Mouse (Mus musculus) embryonic facial prominence, embryonic 15.5 days (tissue): ENCODE data around the gene Slit3. TPM values are rescaled to one million over a fixed set of nuclear protein-coding genes. Genes with fewer than 3 reads are reported as not detected.

Experiments
- ATAC-seq: fragments of 200-750 bp; cut with Nextera tagmentation; 2 replicates; pipeline ENCODE4 v1.8.0; 2017; ENCODE audit warnings: low read depth, moderate TSS enrichment; ENCODE audit not compliant: insufficient number of reproducible peaks, low FRiP score, low TSS enrichment
- H3K27ac ChIP-seq: fragments of 300-500 bp; sonication (generic); replicated peaks from 2 replicates; pipeline ENCODE4 v1.5.1; 2015; ENCODE audit warnings: mild to moderate bottlenecking, inconsistent platforms
- H3K27me3 ChIP-seq: fragments of 300-500 bp; sonication (generic); 2 replicates; pipeline ENCODE4 v1.6.1; 2015; ENCODE audit warnings: inconsistent platforms
- H3K36me3 ChIP-seq: fragments of 300-500 bp; sonication (generic); 2 replicates; pipeline ENCODE4 v1.6.1; 2015; ENCODE audit warnings: mild to moderate bottlenecking, inconsistent platforms
- H3K4me1 ChIP-seq: fragments of 300-500 bp; sonication (generic); 2 replicates; pipeline ENCODE4 v1.6.1; 2015; ENCODE audit warnings: inconsistent platforms
- H3K4me2 ChIP-seq: fragments of 300-500 bp; sonication (generic); replicated peaks from 2 replicates; pipeline ENCODE4 v1.6.1; 2015; ENCODE audit warnings: mild to moderate bottlenecking, inconsistent platforms
- H3K4me3 ChIP-seq: fragments of 300-500 bp; sonication (generic); replicated peaks from 2 replicates; pipeline ENCODE4 v1.5.1; 2015; ENCODE audit warnings: mild to moderate bottlenecking, inconsistent platforms
- H3K9ac ChIP-seq: fragments of 300-500 bp; sonication (generic); 2 replicates; pipeline ENCODE4 v1.6.1; 2015; ENCODE audit warnings: inconsistent platforms
- H3K9me3 ChIP-seq: fragments of 300-500 bp; sonication (generic); replicated peaks from 2 replicates; pipeline ENCODE4 v1.6.1; 2016; ENCODE audit warnings: inconsistent platforms
- WGBS: fragments of 180-500 bp; shearing (Covaris S2); methylation state at CpG from one replicate; pipeline ENCODE4 v1.1.7; 2015; 5-methylcytosine and 5-hydroxymethylcytosine counted together
- polyA plus RNA-seq: library from polyadenylated mRNA; unstranded; fragments of >200 nt; fragmentation: Nextera tagmentation; extraction: Ambion mirVana; gene quantifications from 2 replicates; pipeline ENCODE4 v1.2.1, GENCODE M21; 2015

Gene Slit3
- polyA plus RNA-seq, 1 experiment from 2014 or later: 27.6 TPM

DNA sequence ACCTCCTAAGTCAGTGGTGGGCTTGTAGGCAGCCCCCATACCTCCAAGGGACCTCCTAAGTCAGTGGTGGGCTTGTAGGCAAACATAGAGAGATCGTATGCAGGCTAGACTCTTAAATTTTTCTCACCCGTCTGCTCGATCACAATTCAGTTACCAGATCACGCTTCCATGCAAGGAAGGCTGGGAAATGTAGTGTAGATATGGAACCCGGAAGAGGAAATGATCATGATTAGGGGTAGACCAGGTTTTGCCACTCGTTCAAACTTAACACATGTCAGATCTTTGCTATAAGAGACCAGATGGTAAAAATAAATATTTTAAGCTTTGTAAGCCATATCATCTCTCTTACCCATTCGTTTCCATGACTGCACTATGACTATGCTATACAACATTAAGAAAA lies 258.4 kb downstream of the Slit3 start:
- H3K9ac ChIP-seq: no peak overlapping the region
- H3K27ac ChIP-seq: peak overlapping the region; percentile 83
- ATAC-seq: no peak
- peak overlapping the region; percentile 23; the same call in 1 of the 2 replicates for H3K4me3 ChIP-seq
- 49% methylated on average over 7 of the region's 7 CpGs for WGBS
- H3K27me3 ChIP-seq: no peaks in the 10 kb centered on the region
- H3K9me3 ChIP-seq: no peaks in the 10 kb centered on the region
- H3K4me2 ChIP-seq: peak overlapping the region; percentile 39
- peaks cover 20% of the 10 kb centered on the region for H3K4me1 ChIP-seq
- no peaks in the 10 kb centered on the region for H3K36me3 ChIP-seq

DNA sequence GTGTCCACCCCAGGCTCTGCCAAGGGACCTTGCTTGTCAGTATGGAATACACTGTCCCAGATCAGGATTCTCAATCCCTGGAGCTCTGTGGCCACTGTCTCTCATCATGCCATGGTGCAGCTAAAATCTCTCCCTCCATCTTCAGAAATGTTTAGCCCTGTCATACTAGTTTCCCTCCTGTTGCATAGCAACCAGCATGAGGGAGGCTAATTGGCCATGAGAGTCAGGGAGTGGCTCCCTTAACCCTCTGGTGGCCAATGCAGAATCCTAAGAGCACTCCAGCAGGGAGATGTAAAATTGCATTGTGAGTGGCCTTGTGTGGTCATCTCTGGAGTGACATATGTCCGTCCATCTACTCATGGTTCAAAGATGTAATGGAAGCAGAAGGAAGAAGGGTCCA lies 259.7 kb downstream of the Slit3 start:
- WGBS: 94% methylated on average over 1 of the region's 1 CpGs
- Histone ChIP-seq H3K4me1 (peaks cover 30% of the 10 kb centered on the region), H3K4me2 (no peak overlapping the region), H3K4me3 (no peak overlapping the region), H3K27ac (no peak overlapping the region), H3K9me3 (no peaks in the 10 kb centered on the region), H3K36me3 (no peaks in the 10 kb centered on the region), H3K27me3 (no peaks in the 10 kb centered on the region), H3K9ac (no peak overlapping the region)
- ATAC-seq: no peak

DNA sequence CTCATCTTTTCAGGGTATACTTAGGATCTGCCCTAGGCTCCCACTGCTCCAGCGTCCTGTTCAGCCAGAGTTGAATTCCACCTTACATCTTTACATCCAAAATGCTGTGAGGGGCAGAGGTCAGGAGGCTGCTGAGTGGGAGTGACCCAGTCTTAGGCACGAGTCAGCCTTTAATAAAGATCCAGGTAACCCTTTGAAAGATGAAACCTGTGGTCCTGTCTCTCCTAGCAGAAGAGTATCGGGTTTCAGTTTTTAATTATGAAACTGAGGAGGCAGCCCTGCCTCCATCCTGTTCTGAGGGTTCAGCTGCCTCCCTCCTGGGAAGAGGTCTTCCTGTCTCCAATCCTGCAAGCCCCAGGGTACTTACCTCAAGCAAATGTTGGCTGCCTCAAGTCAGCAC lies 264.4 kb downstream of the Slit3 start:
- no peak overlapping the region for H3K4me2 ChIP-seq
- no peak overlapping the region for H3K4me3 ChIP-seq
- no peaks in the 10 kb centered on the region for H3K9me3 ChIP-seq
- H3K9ac ChIP-seq: no peak overlapping the region
- no peaks in the 10 kb centered on the region for H3K27me3 ChIP-seq
- no peak overlapping the region for H3K27ac ChIP-seq
- peaks cover 31% of the 10 kb centered on the region for H3K4me1 ChIP-seq
- 0 out of 2 replicates have a peak, but pooled peaks have one; percentile 34 for ATAC-seq
- H3K36me3 ChIP-seq: no peaks in the 10 kb centered on the region
- WGBS: 18% methylated on average over 3 of the region's 3 CpGs

DNA sequence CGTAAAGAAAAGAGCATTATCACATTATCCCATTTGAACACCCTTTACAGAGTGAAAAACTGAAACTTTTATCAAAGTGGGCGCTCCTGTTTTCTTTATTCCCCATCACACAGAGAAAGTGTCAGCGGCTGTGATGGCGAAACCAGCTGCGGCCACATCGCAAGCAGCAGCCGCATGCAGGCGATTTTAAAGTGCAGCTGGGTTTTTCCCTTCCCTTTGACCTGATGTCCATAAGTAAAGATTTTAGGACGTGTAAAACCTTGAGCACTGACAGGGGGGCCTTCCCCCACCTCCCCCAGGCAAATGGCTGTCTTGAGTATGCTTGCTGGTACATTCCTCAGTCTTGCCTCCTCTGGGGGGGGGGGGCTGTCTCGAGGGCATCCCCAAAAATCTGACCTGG lies 266.8 kb downstream of the Slit3 start:
- WGBS: 59% methylated on average over 10 of the region's 10 CpGs
- Histone ChIP-seq H3K9me3 (no peaks in the 10 kb centered on the region), H3K9ac (no peak overlapping the region), H3K4me1 (peaks cover 31% of the 10 kb centered on the region), H3K27me3 (no peaks in the 10 kb centered on the region), H3K27ac (no peak overlapping the region), H3K36me3 (no peaks in the 10 kb centered on the region), H3K4me3 (no peak overlapping the region), H3K4me2 (no peak overlapping the region)
- ATAC-seq: no peak

DNA sequence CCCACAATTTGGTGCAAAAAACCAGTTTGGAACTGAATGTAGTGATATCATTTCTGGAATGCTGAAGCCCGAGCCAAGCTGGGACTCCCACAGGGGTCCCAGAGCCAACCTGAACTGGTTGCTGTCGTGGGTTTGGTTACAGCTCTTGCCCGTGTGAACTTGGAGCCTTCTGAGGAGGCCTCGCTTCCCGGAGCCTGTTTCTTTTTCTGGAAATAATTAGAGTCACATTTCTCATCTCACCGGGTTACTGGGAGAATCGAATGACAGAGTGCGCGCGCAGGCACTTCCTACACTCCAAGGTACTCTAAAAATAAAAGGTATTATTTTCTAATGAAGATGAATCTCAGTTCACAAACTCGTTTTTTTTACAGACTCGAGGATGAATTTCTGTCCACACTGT lies 267.4 kb downstream of the Slit3 start:
- Histone ChIP-seq H3K4me2 (no peak overlapping the region), H3K9me3 (no peaks in the 10 kb centered on the region), H3K4me1 (peaks cover 34% of the 10 kb centered on the region), H3K9ac (no peak overlapping the region), H3K27ac (no peak overlapping the region), H3K36me3 (no peaks in the 10 kb centered on the region), H3K27me3 (no peaks in the 10 kb centered on the region), H3K4me3 (no peak overlapping the region)
- ATAC-seq: no peak
- 15% methylated on average over 12 of the region's 12 CpGs for WGBS

DNA sequence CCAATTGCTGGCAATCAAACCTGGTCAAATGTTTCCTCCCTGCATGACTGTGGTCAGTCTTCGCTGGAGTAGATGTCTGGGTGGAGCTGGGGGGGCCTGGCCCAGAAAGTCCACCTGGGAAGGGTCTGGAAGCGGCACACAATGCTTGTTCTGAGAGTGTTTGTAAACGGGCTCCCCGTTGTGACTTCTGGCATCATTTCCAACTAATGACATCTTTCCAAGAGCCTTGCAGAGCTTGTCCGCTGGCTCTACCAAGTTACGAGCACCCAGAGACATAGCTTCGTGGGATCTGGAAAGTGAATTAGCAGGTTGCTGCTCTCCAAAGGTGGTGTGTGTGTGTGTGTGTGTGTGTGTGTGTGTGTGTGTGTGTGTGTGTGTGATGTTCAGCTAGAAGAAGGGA lies 268.3 kb downstream of the Slit3 start:
- Histone ChIP-seq H3K9me3 (no peaks in the 10 kb centered on the region), H3K36me3 (no peaks in the 10 kb centered on the region), H3K27me3 (no peaks in the 10 kb centered on the region), H3K27ac (no peak overlapping the region), H3K9ac (no peak overlapping the region), H3K4me2 (no peak overlapping the region), H3K4me1 (peaks cover 35% of the 10 kb centered on the region), H3K4me3 (no peak overlapping the region)
- 74% methylated on average over 7 of the region's 7 CpGs for WGBS
- ATAC-seq: no peak

DNA sequence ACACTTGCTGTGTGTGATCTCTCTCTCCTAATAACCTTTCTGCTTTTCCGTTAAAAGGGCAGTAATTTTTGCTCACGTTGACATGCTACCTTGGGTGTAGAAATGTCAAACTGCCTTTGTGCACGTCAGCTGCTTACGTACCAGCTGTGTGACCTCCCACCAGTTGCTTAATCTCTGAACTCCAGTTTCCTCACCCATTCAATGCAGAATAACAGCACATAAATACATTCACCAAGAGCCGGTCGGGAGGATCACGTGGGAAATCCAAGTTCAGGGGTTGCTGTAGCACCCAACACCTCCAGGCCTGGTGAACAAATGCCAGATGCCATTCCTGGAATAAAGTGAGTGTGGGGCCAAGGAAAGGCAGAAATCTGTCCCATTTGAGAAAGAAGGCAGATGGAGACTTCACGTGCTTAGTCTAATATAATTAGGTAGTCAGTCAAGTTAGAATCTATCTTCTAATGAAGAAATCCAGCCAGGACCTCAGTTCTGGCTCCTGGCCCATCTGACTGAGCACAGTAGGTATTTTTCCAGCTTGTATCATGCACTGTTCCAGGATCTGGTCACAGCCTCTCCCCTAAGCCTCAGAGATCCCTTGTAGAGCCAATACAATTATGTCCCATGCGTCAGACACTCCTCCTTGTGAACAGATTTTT lies 268.9 kb downstream of the Slit3 start:
- 73% methylated on average over 9 of the region's 9 CpGs for WGBS
- no peak overlapping the region for H3K27ac ChIP-seq
- no peaks in the 10 kb centered on the region for H3K27me3 ChIP-seq

DNA sequence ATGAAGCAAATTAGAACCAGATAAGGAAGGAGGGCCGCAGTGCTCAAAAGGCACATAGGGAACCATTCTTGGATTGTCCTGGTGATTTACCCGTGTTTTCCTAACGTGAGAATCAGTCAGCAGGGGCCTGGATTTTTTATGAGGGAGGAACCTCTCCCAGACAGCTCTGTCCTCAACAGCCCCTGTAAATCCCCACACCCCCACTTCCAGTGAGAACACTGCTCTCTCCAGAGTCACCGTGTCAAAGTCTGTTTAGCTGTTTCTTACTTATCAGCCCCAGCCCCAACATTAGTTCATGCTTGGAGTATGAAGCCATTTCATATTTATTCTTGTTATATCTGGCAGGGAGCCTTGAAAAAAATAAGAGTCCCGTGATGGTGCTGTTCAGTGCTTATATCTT lies 272.8 kb downstream of the Slit3 start:
- ATAC-seq: no peak; the same call in 1 of the 2 replicates
- WGBS: 37% methylated on average over 5 of the region's 5 CpGs
- H3K27ac ChIP-seq: no peak overlapping the region; the same call in 1 of the 2 replicates

More for the DNA sequence above, 268.9 kb downstream of the Slit3 start:
- no peak for ATAC-seq
- H3K9ac ChIP-seq: no peak overlapping the region
- H3K4me3 ChIP-seq: no peak overlapping the region
- no peaks in the 10 kb centered on the region for H3K9me3 ChIP-seq
- no peaks in the 10 kb centered on the region for H3K36me3 ChIP-seq
- no peak overlapping the region for H3K4me2 ChIP-seq
- H3K4me1 ChIP-seq: peaks cover 30% of the 10 kb centered on the region

DNA sequence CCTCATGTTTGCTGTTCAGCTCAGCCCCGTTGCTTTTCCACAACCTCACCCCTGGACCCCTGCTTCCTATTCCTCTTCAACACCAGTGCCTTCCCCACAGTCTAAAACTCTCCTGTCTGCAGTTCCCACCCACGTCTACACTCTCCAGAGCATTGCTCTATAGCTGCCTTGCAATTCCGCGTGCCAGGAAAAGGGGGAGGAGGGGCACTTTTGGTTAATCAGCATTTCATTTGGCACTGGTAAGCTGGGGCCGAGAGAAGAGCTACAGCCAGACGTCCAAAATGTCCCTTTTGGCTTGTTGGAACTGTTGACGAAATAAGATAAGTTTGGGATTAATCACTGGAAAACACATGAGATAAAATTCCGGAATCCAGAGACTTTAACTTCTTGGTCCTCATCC lies 274.4 kb downstream of the Slit3 start:
- H3K4me1 ChIP-seq: peaks cover 10% of the 10 kb centered on the region; the same call in 1 of the 2 replicates

More for the DNA sequence above, 272.8 kb downstream of the Slit3 start:
- Histone ChIP-seq H3K4me3 (no peak overlapping the region), H3K4me1 (peaks cover 13% of the 10 kb centered on the region; the same call in 1 of the 2 replicates), H3K36me3 (no peaks in the 10 kb centered on the region), H3K27me3 (no peaks in the 10 kb centered on the region), H3K9ac (no peak overlapping the region), H3K4me2 (no peak overlapping the region), H3K9me3 (no peaks in the 10 kb centered on the region)

DNA sequence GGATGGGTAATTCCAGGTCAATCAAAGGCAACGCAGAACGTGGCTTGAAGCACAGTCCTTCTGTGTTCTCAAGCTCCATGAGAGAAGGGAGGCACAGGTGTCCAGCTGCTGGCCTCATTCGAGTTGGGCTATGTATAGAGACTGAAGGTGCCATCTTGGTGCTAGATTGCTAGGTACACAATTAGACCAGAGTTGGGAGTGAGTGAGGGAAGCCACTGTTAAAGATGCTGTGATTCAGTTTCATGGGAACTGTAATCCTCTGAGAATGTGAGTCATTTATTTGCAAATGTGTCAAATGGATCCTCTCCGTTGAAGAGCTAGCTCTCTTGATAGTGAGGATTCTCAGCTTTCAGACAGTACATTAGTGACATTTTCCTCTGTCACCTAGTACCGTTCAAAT lies 277.3 kb downstream of the Slit3 start:
- Histone ChIP-seq H3K9ac (no peak overlapping the region), H3K4me2 (no peak overlapping the region), H3K9me3 (no peaks in the 10 kb centered on the region), H3K27ac (no peak overlapping the region), H3K4me3 (no peak overlapping the region), H3K27me3 (no peaks in the 10 kb centered on the region), H3K4me1 (peaks cover 9% of the 10 kb centered on the region; the same call in 1 of the 2 replicates), H3K36me3 (no peaks in the 10 kb centered on the region)
- no peak for ATAC-seq
- WGBS: 71% methylated on average over 5 of the region's 5 CpGs

More for the DNA sequence above, 274.4 kb downstream of the Slit3 start:
- ATAC-seq: no peak
- H3K36me3 ChIP-seq: no peaks in the 10 kb centered on the region
- H3K27me3 ChIP-seq: no peaks in the 10 kb centered on the region
- no peak overlapping the region for H3K4me3 ChIP-seq
- no peak overlapping the region for H3K4me2 ChIP-seq
- no peaks in the 10 kb centered on the region for H3K9me3 ChIP-seq
- no peak overlapping the region for H3K27ac ChIP-seq
- H3K9ac ChIP-seq: no peak overlapping the region
- WGBS: 53% methylated on average over 8 of the region's 8 CpGs

DNA sequence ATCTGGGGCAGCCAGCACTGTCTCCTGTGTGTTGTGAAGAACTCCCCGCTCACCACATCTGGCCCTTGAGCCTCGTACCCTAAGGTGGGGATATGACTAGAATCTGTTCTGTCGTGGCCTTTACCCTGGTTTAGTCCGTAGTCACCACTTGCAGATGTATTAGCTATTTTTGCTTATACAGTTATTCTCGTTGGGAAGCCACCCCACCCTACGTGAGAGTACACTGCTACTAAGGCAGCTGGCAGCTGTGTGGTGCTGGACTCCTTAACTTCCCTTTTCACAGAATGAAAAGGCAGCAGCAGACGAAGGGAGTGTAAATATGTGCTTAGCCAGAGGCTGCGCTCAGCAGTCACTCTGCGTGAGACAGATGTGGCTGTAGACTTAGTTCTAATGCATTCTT lies 282.5 kb downstream of the Slit3 start:
- Histone ChIP-seq H3K4me3 (no peak overlapping the region), H3K4me2 (no peak overlapping the region), H3K4me1 (peaks cover 18% of the 10 kb centered on the region), H3K36me3 (no peaks in the 10 kb centered on the region), H3K9ac (no peak overlapping the region), H3K27me3 (no peaks in the 10 kb centered on the region), H3K27ac (no peak overlapping the region), H3K9me3 (no peaks in the 10 kb centered on the region)
- WGBS: 64% methylated on average over 9 of the region's 9 CpGs
- no peak for ATAC-seq

DNA sequence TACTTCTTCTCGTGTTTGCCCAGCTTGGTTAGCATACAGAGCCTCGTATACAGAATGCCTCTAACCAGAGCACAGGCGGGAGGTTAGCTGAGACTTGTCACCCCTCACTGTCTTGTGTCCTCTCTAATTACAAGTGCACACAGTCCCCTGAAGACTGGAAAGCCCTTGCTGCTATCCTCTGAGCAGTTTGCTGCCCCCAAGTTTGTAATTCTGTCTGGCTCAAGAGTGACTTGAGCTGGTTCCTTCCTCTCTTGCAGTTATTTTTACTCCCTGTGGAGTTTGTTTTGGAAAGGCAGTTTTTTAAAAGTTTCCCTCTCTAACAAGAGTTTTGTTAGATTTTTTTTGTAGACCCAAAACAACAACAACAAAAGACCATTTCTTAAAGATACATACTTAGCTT lies 285.0 kb downstream of the Slit3 start:
- WGBS: 34% methylated on average over 3 of the region's 3 CpGs
- no peak for ATAC-seq
- Histone ChIP-seq H3K4me2 (no peak overlapping the region), H3K9ac (no peak overlapping the region), H3K27me3 (no peaks in the 10 kb centered on the region), H3K9me3 (no peaks in the 10 kb centered on the region), H3K4me1 (peaks cover 18% of the 10 kb centered on the region), H3K36me3 (no peaks in the 10 kb centered on the region), H3K4me3 (no peak overlapping the region), H3K27ac (no peak overlapping the region)
